Mouse (Mus musculus) kidney, postnatal 25 days (tissue): ENCODE measurements around the gene Narfl.
"Not testable (repeated sequence)": the region's sequence is repeated elsewhere in the genome, so short reads cannot be mapped to it uniquely, and the experiment has no call there.

Experiments used
- DNase-seq, 2 experiments: peaks; one replicate each; pipeline ENCODE4 v3.0.0; 2021; ENCODE audit warnings: mixed read lengths in 2 of 2

Gene Narfl

DNA sequence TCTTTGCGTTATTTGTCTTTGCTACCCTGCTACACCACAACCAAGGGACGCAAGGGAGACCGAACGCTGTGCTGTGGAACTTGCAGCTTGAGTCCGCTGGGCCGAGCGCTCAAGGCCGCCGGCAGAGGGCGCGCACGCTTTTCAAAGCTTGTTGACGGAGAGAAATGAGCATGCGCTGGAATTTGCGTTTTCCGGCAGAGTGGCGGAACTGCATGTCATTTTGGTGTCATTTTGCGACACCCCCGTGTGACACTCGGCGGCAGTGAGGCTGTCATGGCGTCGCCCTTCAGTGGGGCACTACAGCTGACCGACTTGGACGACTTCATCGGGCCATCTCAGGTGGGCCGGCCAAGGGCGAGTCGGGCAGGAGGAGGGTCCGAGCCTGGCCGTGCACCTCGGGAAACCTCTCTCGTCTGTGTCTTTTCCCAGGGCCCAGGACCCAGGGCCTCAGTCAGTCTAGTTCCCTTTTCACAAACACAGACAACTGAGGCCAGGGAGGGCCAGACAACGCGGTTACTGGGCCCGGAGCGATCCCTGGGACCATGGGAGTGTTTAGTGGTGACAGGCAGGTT, at the start of gene Narfl:
Narfl (plus strand) TSS at position 228 of the 572 bp plus-strand sequence.
- peak; percentile 97 to 98 for DNase-seq

GRCm38 (mm10) chr17:25723919-25724318, 49.7 kb upstream of the Narfl start:
- DNase-seq: no peak

- DNase-seq: peak; percentile 26 to 75
These were observed 48.3 kb upstream of the Narfl start for GRCm38 (mm10) chr17:25725264-25725663.

GRCm38 (mm10) chr17:25727265-25728008, 46.1 kb upstream of the Narfl start, which contains the start of the genes Chtf18 and Rpusd1:
Gene Chtf18, minus strand, starts transcription at chr17:25727419.
Gene Rpusd1, plus strand, starts transcription at chr17:25727670.
- DNase-seq: peak; percentile 100

GRCm38 (mm10) chr17:25728009-25728270, 45.6 kb upstream of the Narfl start:
- DNase-seq: peak; percentile 44 to 66

DNA sequence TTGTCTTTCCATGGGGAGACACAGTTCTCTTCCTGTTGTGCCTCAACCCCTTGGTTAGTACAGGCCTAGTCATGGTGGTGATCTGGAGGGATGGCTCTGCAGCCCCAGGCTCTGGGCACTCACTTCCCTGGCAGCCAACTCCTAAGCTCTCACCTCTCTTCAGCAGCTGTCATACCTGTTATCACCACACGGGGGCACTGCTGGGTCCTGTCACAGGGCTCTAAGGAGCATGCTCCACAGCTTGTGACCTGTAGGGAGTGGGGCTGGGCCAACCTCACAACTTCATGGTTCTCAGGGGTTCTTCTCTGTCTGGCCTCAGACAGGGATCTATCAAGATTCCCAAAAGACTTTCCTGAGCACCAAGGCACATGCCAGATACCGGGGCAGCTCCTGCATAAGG, 41.5 kb upstream of the Narfl start:
- peak; percentile 87 to 94 for DNase-seq

GRCm38 (mm10) chr17:25735246-25735645, 38.3 kb upstream of the Narfl start:
- no peak for DNase-seq

GRCm38 (mm10) chr17:25735745-25736144, 37.8 kb upstream of the Narfl start, which contains the start of gene Mslnl:
Gene Mslnl, plus strand, starts transcription at chr17:25736042.
- no peak for DNase-seq

DNA sequence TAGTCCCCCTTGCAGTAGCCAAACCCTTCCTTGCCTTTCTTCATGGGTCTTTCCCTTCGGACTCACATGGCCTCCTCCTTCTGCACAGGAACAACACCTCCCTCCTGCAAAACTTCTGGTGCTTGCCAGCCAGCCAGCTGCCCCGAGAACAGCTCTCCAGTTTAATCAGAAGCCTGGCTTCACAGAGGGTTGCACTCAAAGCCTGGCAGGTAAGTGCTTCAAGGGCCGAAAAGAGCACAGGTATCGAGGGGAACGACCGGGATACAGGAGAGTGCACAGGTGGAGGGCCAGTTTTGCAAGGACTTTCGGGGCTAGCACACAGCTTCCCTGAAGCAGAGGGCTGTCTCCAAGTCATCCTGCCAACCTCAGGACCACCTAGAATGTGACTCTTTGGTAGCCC, 34.7 kb upstream of the Narfl start:
- no peak for DNase-seq

- DNase-seq: not testable (repeated sequence)
These were observed 32.1 kb upstream of the Narfl start for GRCm38 (mm10) chr17:25741471-25741870.

GRCm38 (mm10) chr17:25743831-25744230, 29.7 kb upstream of the Narfl start:
- no peak for DNase-seq

DNA sequence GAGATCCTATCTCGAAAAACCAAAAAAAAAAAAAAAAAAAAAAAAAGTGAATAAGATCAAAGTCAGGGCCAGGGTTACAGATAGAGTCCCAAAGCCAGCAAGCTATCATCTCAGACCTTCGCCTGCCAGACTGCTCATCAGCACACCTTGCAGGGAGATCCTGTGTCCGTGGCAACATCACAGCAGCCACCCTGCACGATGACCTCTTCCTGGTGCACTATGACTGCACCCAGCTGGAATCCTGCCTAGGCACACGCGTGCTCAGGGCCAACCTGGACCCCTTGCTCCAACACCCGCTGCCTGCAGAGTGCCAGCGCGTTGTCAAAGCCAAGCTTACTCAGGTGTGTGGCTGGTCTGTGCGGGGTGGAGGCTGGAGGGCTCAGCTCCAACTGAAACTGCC, 29.3 kb upstream of the Narfl start:
- no peak for DNase-seq

DNA sequence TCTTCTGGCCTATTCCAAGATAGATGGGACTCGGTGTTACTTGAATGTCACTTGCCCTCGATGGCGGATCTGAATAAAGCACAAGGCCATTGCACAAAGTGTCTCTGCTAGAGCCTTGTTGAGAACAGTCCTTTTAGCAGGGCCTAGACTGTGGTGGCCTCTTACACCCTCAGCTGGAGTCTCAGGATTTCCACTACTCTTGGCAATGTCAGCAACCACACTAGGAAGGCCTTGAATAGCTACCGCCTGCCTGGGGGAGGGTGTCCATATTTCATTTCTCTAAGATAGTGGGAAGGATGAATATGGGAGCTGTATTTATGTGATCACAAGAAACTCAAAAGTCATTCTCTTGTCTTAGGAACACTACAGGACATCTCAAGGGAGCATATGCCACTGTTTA, 25.3 kb upstream of the Narfl start:
- DNase-seq: no peak

GRCm38 (mm10) chr17:25749314-25749713, 24.3 kb upstream of the Narfl start:
- no peak for DNase-seq

DNA sequence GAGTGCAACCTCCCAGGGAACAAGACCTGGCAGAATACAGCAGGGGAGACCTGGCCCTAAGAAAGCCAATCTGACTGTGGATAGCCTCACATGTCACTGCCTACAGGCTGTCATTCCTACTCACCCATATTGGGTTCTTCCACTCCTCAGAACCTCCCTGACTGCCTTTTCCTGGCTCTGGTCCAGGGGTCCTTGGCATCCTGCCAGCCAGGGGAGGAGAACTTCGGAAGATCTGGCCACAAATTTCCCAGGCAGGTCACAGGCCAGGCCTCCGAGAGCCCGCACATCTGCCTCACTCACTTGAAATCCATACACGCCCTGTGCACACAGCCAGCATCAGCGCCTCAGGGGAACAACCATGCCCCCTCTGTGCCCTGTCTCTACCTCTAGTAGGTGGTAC, 22.1 kb upstream of the Narfl start:
- peak; percentile 61 to 64 for DNase-seq

DNA sequence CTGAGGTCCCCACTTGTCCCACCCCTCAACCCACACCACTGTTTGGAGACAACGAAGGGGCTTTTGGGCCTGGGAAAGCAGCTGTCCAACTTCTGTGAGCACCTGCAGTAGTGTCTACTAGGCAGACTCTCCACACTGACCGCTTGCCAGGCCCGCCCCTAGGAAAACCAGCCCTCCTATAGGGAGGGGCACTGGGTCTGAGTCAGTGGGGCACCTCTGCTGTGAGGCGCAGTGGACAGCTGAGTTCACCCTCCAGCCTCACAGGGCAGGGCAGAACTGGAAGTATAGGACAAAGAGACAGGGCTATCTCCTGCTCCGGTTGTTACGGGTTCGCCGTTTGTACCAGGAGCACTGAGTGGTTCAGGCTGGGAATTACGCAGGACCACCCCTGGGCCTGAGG, 19.3 kb upstream of the Narfl start, which contains the start of gene Msln:
Msln (minus strand) TSS at position 138 of the 400 bp plus-strand sequence.
- no peak for DNase-seq

- no peak for DNase-seq
These were observed 18.5 kb upstream of the Narfl start for GRCm38 (mm10) chr17:25755086-25755485.

DNA sequence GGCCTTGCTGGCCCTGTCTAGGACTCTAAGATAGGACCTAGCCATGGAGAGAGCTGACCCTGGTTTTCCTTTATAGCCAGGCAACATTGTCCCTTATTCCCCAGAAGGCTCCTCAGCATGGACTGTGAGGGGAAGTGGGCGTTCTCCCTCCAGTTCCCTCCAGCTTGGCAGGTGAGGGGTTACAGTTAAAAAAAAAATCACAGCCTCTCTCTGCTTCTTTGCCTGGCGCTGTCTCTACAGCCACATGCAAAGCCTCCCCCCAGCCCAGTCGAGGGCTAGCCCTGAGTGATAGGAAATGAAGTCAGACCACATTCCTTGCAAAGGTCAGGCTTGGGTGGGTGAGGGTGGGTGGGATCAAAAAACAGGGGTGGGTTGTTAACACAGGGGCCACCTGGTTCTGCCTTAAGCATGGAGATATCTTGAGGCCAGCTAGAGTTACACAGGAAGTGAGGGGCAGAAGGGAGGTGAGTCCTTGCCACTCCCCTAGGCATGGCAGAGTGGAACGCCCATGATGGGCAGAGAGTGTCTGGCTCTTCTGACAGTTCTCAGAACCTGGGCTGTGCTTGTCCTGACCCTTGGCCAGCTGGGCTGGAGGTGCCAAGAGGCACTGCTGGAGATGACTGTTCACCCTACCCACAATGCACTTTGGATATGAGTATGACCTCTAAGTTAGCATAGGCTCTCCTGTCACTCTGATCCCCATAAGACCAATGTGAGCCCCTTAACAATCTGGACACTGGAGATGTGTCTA, 17.8 kb upstream of the Narfl start:
- DNase-seq: no peak

DNA sequence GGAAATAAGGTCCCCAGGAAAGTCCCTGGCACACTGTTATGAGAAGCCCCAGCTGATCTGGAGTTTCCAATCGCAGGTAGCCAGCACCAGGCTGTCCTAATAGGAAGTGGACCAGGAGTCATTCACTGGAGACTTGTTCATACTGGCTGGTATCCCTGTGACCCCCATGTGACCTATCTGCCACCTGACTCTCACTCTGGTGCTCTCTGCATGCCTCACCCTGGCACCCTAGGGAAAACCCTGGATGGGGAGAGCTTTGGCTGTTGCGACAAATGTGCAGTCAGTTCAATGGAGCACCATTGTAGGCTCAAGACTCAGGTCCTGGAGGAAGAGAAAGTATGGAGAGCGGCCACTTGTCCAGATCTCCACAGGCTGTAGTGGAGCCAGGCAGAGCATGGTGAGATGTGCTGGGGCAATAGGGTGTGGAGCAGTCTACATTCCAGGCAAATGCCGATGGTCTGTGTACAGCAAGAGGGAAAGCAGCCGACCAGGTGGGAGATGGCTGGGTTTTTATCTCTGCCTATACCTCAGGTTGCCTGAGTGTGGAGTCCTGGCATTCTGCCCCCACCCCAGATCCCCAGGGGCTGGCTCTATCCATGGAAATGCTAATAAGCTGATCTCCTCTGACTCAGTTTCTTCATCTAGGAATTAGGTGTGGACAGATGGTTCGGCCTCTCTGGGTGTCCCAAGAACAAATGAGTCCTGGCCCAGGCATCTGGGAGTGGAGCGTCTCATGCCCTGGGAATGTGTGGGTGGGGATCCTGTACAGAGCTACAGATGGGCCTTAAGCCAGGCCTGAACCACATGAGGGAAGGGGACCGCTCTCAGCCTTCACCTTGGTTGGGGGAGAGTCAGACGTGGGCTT, 17.0 kb upstream of the Narfl start:
- DNase-seq: no peak

DNA sequence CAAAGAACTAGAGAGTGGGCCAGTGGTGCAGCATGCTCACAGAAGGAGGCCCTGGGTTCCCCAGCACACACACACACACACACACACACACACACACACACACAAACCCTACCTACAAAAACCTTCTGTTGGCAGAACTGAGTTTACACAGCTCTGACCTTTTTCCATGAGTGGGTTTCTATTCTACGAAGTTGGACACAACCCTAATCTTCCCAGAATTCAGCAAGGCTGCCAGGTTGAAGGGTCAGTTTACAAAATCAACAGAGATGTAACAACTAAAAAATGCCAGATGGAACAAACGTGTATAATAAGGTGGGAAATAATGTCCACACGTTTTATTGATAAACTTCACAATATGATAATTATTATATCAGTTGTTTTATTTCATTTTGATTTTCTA, 15.9 kb upstream of the Narfl start:
- no peak for DNase-seq

DNA sequence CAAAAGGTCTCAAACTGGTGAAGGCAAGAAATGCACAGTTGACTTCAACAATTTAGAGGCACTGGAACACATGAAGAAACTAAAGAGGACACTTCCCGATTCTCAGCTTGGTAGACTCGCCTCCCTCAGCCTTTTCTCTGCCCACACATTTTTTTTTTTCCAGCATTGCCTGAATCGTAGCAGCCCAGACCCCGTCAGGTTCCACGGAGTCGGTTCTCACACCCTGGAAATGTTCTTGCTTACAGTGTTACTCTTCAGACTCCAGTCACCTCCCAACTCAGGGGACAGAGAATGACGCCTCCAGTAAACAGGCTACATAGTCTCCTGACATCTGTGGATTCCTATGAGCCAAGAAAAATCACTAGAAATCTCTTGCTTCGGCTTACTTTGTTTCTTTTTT, 13.4 kb upstream of the Narfl start:
- no peak for DNase-seq

DNA sequence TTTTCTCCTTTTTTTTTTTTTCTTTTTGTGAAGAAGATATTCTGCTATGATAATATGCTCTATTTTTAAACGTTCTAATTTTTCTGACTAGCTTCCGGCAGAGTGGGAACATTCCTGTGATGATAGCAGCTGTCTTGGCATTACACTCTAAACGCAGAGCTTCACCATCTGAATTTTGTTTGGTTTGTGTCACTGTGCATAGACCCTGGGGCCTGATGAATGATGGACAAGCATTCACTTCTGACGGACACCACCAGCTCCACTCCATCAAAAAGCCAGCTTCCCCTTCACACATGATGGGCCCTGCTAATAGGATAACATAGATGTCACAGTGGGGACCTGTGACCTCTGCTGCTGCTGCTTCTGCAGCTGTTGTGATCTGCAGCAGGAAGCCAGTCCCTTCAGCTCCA, 12.0 kb upstream of the Narfl start:
- no peak for DNase-seq

- DNase-seq: no peak
These were observed 11.0 kb upstream of the Narfl start for GRCm38 (mm10) chr17:25762591-25762990.
